Mouse (Mus musculus): ENCODE results near the gene Slc4a4.
A peak's percentile ranks its signal among the peaks of the same experiment; 100 is the strongest.

Gene Slc4a4

DNA sequence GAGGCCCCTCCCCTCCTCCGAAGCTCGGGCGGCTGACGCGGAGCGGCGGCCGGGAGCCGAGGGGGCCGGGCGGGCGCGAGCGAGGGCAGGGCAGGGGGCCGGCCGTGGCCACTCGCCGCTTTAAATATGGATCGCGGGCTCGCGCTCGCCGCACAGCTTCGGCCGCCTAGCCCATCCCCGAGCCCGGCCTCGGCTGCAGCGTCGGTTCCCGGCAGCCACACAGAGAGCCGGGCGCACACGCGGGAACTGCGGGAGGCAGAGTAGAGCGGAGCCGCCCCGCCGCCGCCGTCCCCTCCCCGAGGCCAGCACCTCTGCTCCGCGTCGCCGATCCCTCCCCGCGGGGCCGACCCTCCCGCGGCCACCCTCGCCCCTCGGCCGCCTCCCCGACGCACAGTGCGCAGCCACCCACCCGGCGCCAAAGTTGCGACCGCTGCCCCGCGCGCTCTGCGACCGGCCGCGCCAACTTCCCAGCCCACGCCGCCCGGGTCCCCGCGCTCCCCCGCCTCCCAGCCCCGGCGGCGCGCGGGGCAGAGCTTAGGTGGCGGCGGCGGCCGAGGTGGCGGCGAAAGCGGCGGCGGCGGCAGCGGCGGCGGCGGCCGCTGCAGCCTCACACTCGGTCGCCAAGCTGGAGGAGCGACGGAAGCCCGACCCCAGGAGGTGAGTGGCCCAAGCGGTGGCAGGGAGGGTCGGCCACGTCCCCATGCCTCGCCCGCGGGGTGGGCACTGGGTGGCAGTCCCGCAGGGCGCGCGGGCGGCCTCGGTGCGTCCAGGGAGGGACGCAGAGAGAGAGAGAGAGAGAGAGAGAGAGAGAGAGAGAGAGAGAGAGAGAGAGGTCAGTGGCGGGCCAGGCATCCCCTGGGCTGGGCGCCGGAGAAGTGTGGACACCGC, at the start of gene Slc4a4:
Gene Slc4a4, plus strand, starts transcription at position 151 of the 888 bp plus-strand sequence.
- DNase-seq (ENCODE audit: low read depth, low spot score), result no peak

DNA sequence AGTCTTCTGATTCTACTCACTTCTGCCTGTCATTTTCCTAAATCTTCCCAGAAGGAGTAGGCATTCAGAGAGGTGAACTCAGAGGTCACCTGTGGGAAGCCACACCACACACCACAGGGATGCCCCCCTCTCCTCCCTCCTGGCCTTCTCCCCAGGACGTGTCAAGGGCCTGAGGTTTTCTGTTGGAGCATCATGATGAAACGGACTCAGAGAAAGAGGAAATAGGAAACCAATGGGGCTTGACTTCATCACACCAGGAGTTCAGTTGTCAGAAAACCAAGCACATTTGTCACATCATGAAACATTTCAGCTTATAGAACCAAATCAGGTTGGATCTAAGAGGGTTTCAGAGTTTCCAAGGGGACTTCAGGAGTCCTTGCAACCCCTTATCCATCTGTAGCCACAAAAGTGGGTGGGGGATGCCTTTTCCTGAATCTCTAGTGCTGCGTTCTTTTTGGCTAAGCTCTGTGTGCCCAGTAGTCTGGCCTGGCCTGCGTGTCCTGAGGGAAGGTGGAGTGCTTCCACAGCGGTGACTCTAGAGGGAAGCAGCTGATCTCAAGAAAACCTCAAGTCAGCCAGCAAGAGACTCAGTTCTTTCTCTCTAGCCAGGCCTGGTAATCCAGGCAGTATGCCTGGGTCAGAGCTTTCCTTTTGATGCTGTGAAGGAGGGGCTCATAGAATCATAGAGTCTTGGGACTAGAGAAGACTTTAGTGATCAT, 46.4 kb upstream of the Slc4a4 start:
- no peak for DNase-seq (ENCODE audit: low read depth, low spot score)

DNA sequence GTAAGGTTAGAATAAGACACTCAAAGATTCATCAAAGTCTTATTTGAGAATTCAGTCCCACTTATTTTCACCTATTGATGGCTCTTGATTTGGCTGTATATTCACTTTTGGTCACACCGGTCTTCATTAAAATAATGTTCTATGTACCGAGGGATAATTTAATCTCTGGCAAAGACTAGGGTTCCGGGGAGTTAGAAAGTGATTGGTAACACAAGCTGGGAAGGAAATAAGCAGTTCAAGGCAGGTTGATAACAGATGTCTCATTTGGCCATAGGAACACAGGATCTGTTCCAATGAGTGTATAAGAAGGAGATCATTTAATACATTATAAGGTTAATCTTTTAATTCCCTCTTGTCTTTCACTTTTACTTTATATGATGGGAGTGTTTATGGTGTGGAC, 29.3 kb upstream of the Slc4a4 start:
- DNase-seq (ENCODE audit: low read depth, low spot score), result no peak

DNA sequence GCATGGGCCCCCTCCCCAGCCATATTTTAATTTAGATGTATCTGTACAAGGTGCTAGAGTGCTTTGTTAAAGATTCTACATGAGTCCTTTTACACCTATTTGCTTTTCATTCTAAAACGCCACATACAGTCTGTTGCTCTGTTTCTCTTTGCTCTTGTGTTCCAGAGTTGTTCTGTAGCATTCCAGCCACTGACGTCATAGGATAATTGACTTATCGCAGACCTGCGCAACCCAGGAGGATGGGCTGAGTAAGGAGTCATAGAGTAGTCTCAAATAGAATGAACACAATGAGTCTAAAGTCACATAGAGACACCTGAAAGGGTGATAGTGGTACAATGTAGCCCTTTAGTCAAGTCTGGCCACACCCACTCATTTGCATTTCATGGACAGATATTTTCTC, 28.8 kb upstream of the Slc4a4 start:
- DNase-seq (ENCODE audit: low read depth, low spot score), result no peak

DNA sequence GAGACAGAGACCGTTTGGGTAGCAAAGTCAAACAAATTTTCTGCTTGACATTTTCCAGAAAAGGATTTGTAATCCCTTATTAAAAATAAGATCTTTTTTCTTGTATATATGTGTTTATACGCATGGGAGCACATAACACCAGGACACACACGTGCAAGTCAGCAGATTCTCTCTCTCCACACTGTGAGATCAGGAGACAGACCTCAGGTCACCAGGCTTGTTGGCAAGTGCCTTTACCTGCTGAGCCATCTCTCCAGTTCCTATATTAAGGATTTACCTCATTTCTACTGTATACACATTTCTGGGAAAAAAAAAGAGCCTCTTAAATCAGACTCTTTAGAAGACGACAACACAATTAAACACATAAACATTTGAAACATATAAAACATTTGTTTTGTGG, 28.4 kb upstream of the Slc4a4 start:
- DNase-seq (ENCODE audit: low read depth, low spot score), result no peak

DNA sequence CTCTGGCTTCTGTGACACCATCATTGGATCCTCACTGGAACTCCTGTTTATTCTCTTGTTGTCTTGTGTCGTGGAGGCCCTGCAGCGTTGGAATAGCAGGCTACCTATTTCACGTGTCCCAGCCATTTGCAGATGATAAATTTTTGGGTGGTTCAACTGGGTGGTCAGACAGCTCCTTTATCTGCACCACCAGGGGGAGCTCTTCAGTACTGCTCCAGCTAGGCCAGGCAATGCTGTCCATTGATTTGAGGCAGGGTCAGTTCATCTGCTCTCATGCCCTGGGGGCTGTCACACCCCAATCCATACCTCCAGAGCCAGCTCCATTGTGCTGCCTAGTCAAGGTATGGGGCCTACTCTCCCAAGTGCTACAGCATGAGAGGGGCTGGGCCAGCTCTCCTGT, 24.5 kb upstream of the Slc4a4 start:
- DNase-seq (ENCODE audit: low read depth, low spot score), result no peak

DNA sequence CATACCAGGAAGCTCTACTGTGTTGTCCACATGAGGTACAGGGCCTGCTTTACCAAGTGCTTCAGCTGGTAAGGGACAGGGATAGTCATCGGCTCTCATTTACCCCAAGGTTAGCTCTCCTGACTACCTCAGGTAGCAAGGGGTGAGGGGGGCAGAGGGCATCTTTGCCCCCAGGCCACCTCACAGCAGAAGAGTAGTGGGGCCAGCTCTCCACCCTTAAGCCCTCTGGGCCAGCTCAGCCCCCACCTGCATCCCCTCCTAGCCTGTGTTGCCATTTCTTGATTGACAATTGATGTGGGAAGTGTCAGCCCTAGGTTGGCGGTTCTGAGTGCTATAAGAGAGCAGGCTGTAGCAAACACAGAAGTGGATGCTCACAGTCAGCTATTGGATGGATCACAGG, 23.8 kb upstream of the Slc4a4 start:
- no peak for DNase-seq (ENCODE audit: low read depth, low spot score)

DNA sequence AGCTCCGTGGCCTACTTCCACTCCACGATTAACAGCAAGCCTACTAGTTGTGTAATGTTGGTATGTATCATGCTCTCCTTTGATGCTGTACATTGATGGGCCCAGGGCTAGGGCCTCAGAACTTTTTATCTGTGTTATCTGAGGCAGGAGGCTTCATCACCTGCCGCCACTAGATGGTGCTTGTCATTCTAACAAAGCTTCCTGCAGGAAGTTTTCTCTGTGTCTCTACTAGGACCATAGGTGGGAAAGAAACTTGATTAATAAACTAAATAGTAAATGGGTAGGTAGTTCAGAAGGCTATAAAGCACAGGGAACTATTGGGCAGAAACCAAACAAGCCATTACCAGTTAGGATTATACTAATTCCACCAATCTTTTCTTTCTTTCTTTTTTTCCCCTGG, 2.5 kb upstream of the Slc4a4 start:
- DNase-seq (ENCODE audit: low read depth, low spot score), result peak; percentile 28

DNA sequence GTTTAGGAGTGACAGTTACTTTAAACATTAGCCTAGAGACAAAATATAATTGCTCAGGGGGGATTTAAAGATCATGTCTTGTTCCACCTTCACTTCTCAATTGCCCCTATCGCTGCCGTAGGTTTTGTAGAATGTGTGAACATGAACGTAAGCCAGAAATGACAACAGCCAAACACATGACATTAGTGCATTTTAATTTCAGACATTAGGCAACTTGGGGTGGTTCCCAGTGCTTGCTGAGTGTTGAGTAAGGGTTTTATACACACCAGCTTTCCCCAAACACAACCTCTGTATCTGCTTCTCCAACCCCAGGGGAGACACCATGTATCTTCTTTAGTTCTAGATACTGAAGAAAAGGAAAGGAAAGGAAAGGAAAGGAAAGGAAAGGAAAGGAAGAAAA, 1.1 kb upstream of the Slc4a4 start:
- DNase-seq (ENCODE audit: low read depth, low spot score), result no peak

DNA sequence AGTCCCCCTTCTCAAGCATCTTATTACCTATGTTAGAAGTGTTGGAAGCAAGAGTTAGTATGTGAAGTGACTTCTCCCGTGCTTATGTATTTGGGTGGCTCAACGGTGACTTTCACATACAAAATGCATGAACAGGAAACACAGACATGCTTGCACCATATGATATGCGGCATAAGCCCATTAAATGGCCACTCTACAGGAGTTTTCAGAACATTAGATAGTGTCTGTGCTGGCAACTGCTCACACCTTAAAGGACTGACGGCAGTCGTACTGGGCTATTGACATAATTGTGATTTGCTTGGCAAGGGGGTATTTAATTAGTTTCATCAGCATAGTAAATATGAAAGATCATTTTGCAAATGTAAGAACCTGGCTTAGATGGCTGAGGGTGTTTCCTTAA, 674 bp upstream of the Slc4a4 start:
- DNase-seq (ENCODE audit: low read depth, low spot score), result no peak

DNA sequence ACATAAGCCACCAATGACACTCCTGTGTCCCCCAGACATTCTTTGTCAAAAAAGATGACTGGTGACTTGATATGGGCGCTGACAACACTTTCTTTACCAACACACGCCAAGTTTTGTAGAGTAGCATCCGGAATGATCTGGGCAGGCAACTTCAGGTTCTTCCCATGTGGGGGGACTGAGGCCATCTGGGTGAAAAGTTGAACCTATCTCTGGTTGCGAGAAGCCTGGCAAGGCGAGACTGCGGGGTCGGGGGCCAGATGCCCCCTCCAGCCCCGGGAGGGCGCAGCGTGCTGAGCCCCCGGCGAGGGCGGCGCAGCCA, 310 bp upstream of the Slc4a4 start:
- no peak for DNase-seq (ENCODE audit: low read depth, low spot score)

DNA sequence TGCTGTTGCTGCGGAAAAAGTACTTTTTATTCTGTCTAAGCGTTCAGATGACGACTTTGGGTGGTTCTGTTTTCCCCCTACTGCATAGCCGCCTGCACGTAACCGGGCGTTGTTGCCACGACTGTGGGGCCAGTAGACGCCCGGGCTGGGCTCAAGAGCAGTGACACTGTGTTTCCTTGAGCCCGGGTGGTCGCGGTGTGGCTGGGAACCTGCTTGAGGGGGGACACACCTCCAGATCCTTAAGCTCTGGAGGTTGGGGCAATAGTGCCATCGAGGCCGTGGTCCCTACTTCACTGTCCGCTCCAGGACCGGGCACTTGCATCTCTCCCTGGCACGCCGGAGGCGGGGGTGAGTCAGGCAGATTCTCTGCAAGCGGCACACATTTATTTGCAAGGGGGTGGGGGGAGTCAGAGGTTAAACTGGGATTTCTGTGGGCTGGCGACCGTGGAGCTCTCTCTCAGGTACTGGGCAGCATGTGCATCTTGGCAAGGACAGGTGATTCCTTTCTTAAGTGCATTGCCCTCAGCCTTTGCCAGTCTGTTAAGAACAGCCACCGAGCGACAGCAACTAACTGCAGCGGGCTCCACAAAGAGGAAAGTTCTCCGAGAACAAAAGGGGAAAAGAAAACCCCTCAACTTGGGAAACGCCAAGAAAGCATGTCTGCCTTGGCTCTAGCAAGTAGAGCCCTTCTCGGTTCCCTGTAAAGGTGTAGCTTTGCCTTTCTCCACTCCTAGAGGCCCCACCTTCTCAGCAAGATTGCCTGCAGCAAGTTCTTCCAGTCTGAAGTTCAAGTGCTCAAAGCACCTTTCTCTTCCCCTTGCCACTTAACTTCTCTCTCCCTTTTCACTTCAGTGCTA, 1.2 kb downstream of the Slc4a4 start:
- no peak for DNase-seq (ENCODE audit: low read depth, low spot score)

DNA sequence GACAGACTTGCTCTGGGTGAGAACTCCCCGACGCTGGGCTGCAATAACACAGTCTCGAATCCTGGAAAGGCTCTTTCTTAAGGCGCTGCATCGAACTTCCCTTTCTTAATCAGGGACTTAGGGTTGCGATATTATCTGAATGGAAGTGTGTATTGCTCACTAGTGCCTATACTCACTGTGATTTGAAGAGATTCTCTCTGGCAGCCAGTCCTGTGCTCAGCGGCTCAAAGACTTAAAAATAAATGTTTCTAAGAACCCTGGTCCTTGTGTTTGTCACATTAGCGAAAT, 1.7 kb downstream of the Slc4a4 start:
- DNase-seq (ENCODE audit: low read depth, low spot score), result no peak

DNA sequence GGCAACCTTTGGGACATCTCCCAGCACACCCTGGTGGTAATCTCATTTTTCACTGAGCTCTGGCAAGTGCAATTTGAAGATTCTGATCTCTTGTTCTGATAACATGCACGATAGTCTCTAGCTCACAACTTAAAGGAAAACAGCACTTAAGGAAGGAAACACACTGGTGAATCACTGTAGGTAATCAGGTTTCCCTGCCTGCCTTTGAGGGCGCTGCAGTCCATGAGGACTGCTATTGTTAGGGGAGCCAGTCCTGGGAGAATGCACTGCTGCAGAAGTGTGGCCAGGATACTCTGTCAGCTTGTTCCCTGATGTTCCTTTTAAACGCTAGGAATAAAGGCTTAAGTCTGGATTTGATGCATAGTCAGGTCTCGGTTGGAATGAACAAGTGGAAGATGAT, 2.7 kb downstream of the Slc4a4 start:
- no peak for DNase-seq (ENCODE audit: low read depth, low spot score)

DNA sequence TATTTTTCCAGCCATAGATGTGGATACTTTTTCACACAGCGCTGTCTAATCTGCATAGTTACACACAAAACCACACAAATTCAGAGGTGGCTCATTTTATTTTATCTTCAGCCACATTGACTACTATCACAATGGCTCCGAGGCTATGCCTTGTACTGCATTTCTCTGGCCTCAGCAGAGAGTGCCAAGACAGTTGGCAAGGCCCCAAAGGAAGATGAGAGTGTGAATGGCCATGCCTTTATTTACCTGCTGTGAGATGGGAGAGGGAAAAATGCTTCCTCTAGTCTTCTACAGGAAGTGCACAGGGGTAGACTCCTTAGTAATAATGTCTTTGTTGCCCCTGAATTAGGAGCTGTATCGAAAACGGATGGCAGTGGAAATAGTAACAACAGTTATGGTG, 3.5 kb downstream of the Slc4a4 start:
- DNase-seq (ENCODE audit: low read depth, low spot score), result no peak

DNA sequence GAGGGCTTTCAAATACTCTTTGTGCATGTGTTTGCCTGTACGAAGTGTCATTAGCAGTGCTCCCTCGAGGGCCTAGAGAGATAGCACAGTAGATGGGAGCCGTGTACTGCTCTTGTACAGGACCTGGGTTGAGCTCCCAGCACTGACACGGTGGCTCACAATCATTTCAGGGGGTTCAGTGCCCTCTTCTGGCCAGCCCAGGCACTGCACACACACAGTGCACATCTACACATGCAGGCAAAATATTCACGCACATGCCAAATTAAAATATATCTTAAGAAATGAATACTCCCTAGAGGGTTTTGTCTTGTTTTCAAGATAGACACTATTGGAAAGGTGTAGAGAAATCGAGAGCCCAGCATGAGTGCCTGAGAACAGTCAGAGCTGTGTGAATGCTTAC, 10.0 kb downstream of the Slc4a4 start:
- DNase-seq (ENCODE audit: low read depth, low spot score), result no peak

DNA sequence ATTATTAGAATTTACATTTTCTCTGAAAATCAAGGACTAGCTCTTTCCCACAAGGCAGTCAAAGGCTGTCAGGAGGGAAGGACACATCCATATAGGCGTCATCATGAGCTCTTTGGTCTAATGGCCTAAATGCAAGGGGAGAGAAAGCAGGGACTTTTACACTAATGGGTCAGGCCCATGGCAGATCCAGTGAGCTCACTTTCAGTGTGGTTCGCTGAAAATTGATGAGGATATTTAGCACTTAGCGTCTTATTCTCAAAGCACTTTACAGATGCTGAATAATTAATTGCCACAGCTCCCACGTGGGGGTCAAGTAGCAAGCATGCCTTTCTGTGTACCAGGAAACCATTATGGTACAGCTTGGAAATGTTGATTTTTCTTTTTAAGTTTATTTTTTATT, 16.5 kb downstream of the Slc4a4 start:
- no peak for DNase-seq (ENCODE audit: low read depth, low spot score)

DNA sequence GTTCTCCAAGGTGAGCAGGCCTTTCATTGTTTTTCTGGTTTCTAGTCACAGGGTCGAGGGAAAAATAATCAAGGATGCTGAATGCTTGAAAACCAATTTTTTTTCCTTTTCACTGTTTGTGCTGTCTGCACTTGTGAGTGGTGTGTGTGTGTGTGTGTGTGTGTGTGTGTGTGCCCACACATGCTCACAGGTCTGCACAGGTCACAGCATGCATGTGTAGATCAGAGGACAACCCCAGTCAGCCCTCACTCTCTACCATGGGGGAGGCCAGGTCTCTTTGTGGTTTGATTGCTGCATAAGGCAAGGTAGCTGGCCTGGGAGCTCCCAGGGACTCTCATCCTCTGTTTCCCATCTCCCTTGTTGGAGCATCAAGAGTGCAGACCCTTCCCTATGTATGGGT, 16.9 kb downstream of the Slc4a4 start:
- no peak for DNase-seq (ENCODE audit: low read depth, low spot score)

DNA sequence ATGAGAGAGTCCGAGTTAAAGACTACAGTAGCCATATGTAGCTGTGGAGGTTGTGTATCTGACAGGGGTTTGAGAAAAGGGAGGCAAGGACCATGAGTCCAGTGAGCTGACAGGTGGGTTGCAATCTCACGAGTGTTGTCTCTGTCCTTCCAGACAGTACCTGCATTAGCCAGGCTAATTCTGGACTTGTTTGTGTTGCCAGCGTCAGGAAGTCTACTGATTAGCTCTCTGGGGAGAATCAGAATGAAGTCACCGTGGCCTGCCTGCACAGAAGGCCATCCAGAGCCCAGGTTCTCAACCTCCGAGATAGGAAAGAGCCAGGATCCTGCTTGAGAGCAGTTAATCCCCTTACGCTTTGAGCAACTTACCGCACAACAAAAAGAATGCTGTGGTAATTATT, 18.2 kb downstream of the Slc4a4 start:
- DNase-seq (ENCODE audit: low read depth, low spot score), result no peak

DNA sequence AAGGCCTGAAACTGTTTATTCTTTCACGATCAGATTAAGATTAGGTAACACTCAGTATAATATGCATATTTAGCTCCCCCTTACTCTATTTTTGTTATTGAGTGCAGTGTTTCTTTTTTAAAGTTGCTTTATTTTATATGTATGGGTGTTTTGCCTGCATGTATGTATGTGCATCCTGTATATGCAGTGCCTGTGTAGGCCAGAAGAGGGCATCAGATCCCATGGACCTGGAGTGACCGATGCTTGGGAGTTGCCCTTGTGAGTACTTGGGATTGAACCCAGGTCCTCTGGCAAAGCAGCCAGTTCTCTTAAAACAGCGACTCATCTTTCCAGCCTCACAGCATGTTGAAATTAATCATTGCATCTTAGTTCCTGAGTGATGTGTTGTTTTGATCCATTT, 21.0 kb downstream of the Slc4a4 start:
- no peak for DNase-seq (ENCODE audit: low read depth, low spot score)

DNA sequence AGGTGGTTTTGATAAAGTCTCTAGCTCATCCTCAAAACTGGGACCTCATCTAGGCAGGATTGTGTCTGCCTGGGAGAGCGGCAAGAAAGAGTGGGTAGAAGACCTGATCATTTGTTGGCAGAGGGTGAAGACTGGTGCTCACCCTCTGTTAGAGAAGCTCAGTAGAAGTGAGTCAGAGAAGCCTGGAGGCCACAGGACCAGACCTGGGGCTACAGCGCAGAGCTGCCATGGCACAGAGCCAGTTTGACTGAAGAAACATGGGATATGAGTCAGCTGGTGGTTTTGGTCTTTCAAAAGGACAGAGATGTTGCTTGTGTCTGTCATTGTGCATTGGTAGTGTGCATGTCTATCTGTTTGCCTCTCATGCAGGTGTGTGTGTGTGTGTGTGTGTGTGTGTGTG, 26.0 kb downstream of the Slc4a4 start:
- no peak for DNase-seq (ENCODE audit: low read depth, low spot score)

DNA sequence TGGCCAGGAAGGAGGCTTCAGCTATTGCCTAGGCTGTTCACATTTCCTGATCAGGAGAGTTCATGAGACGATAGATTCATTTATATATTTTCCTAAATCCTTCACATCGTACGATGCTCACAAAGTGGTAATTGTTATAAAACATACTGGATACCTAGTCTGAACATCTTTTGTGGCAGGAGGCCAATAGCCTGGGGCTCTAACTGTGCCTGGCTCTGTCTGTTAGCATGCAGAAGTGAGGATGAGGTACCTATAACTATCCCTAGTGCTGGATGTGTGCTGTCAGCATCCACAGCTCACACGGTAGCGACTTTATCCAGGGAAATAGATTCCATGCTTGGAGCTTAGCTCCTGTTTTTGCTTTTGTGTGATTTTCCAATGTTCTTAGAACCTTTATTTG, 28.5 kb downstream of the Slc4a4 start:
- DNase-seq (ENCODE audit: low read depth, low spot score), result no peak

DNA sequence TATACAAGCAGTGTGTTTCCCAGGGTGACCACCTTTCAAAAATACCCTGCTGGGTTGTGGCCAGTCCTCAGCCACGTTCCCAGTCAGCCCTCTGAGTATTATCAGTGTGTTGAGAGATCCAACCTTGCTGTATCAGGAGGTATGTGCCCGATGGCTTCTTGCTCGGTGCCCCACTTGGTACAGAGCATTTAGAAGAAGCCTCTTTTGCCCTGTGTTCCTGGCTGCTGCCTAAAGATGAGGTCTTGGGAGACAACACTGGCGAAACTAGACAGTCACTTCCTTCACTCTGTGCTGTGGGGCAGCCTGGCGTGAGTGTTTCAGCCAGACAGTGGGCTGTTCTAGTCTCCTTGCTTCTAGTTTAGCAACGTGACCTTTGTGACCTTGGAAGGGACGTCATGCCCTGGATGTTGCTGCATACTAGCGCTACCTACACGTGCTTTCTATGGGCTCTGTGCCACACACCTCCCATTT, 29.9 kb downstream of the Slc4a4 start:
- no peak for DNase-seq (ENCODE audit: low read depth, low spot score)

Data from telencephalon, adult 2 months (tissue).